Mouse (Mus musculus): ENCODE measurements around the gene Apobr. TPM values are rescaled to one million over a fixed set of nuclear protein-coding genes. Genes with fewer than 3 reads are reported as not detected.
A peak's percentile ranks its signal among the peaks of the same experiment; 100 is the strongest.

Gene Apobr
- 0.21 and 0.44 TPM in 2 replicates for polyA plus RNA-seq (2014; fragmentation: Nextera tagmentation; extraction: Ambion mirVana)

DNA sequence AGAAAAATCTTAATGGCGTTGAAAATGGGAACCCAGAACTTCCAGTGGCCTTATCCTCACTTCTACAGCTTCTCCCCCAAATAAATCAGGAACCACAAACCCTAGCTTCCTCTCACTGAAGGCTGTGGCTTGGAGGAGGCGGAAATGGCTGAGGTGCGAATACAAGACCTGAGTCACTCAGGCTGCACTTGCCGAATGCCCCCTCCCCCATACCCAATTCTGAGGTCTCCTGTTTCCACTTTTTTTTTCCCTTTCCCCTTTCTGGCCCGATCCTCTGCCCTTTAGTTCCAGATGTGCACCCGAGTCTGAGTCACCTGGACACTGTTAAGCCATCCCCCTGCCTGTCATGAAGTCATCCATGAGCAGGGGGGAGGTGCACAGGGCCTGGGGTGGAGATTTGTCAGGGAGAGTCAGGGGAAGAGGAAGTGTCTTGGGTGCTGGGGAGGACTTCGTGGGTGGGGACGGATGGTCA, at the start of gene Apobr:
TSS of gene Apobr (plus strand) at position 437 of the 472 bp plus-strand sequence.
- Histone ChIP-seq H3K4me3 (ENCODE audit: low read depth, low read length) (peak within 1 kb of the TSS; percentile 49), H3K27me3 (replicated peaks; ENCODE audit: control insufficient read depth, insufficient read depth, low read length) (no peaks in the 10 kb centered on the region; the same call in 1 of the 2 replicates), H3K9me3 (replicated peaks; ENCODE audit: control insufficient read depth, low read length) (no peaks in the 10 kb centered on the region), H3K27ac (ENCODE audit: low read depth, low read length) (no peak within 1 kb of the TSS), H3K4me1 (ENCODE audit: control insufficient read depth, insufficient read depth, low read length) (peaks cover 4% of the 10 kb centered on the region; the same call in 1 of the 2 replicates), H3K9ac (ENCODE audit: low read length) (no peak within 1 kb of the TSS), H3K4me2 (ENCODE audit: low read length) (peak within 1 kb of the TSS; percentile 79), H3K36me3 (ENCODE audit: control insufficient read depth, insufficient read depth, low read length) (no peaks in the 10 kb centered on the region)
- WGBS = 87% methylated on average over 8 of the region's 8 CpGs
- ATAC-seq (no peak), DNase-seq (ENCODE audit: low spot score) (no peak)

DNA sequence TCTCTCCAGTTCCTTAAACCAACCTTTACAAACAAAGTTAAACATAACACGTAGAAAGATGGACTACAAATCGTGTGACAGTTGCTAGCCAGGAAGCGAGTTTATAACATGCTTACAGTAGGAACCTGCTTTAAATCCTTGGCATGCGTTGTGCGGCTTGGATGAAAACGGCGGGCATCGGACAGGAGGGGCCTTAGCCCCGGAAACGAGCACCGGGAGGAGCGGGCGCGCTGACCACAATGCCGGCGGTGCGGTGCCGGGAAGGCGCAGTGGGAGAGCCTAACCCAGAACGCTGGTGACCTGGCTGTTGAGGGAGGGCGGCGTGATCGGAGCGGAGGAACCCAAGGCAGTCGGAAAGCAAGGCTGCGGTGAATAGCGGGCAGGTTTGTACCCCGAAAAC, 49.0 kb upstream of the Apobr start:
- ATAC-seq (no peak), DNase-seq (ENCODE audit: low spot score) (peak; percentile 19)
- peak overlapping the region; percentile 42 for H3K4me3 ChIP-seq (ENCODE audit: low read depth, low read length)
- no peaks in the 10 kb centered on the region; the same call in 1 of the 2 replicates for H3K27me3 ChIP-seq (replicated peaks; ENCODE audit: control insufficient read depth, insufficient read depth, low read length)
- 2% methylated on average over 28 of the region's 28 CpGs for WGBS
- no peaks in the 10 kb centered on the region for H3K9me3 ChIP-seq (replicated peaks; ENCODE audit: control insufficient read depth, low read length)
- H3K4me1 ChIP-seq (ENCODE audit: control insufficient read depth, insufficient read depth, low read length) = no peaks in the 10 kb centered on the region
- H3K27ac ChIP-seq (ENCODE audit: low read depth, low read length) = no peak overlapping the region
- peak overlapping the region; percentile 74 for H3K9ac ChIP-seq (ENCODE audit: low read length)
- H3K36me3 ChIP-seq (ENCODE audit: control insufficient read depth, insufficient read depth, low read length) = no peaks in the 10 kb centered on the region
- peak overlapping the region; percentile 83 for H3K4me2 ChIP-seq (ENCODE audit: low read length)

DNA sequence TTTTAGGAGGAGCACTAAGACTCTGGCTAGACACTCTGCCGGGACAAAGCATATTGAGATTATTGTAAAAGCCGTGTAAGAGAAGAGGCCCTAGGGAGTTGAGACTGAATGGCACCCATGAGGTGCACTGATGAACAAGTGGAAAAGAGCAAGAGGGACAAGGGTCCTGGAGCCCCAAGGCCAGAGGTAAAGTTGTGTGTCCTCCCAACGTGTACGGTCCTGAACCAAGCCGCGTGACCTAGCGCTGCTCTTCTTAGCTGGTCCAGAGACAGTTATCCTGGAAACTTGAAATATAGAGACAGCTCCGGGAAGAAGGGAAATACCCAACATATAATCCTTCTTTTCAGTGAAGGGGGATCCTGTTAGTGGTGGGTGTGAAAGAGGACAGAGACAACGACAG, 48.3 kb upstream of the Apobr start:
- Histone ChIP-seq H3K4me2 (ENCODE audit: low read length) (peak overlapping the region; percentile 83), H3K9me3 (replicated peaks; ENCODE audit: control insufficient read depth, low read length) (no peaks in the 10 kb centered on the region), H3K27ac (ENCODE audit: low read depth, low read length) (no peak overlapping the region), H3K4me1 (ENCODE audit: control insufficient read depth, insufficient read depth, low read length) (no peaks in the 10 kb centered on the region), H3K36me3 (ENCODE audit: control insufficient read depth, insufficient read depth, low read length) (no peaks in the 10 kb centered on the region), H3K9ac (ENCODE audit: low read length) (peak overlapping the region; percentile 74; the same call in 1 of the 2 replicates), H3K4me3 (ENCODE audit: low read depth, low read length) (peak overlapping the region; percentile 42), H3K27me3 (replicated peaks; ENCODE audit: control insufficient read depth, insufficient read depth, low read length) (no peaks in the 10 kb centered on the region; the same call in 1 of the 2 replicates)
- 53% methylated on average over 9 of the region's 9 CpGs for WGBS
- no peak for DNase-seq (ENCODE audit: low spot score)
- ATAC-seq = no peak

DNA sequence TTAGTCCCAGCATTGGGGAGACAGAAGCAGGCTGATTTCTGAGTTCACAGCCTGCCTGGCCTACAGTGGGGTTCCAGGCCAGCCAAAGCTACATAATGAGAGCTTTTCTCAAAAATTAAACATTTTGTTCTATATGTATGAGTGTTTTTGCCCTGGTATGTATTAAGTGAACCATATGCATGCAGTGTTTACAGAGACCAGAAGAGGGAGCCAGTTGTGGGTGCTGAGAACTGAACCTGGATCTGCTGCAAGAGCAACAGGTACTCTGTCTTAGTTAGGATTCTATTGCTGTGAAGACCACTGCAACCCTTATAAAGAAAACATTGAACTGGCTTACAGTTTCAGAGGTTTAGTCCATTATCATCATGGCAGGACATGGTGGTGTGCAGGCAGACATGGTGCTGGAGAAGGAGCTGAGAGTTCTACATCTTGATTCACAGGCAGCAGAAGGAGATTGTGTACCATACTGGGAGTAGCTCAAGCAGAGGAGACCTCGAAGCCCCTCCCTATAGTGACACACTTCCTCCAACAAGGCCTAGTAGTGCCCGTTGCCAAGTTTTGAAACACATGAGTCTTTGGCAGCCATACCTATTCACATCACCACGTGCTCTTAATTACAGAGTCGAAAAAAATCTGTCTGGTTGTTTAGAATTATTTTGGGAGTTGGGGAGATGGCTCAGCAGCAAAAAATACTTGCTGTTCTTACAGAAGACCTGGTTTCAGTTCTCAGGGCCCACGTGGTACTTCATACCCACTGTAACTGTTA, 46.7 kb upstream of the Apobr start:
- 69% methylated on average over 5 of the region's 5 CpGs for WGBS
- Histone ChIP-seq H3K4me3 (ENCODE audit: low read depth, low read length) (no peak overlapping the region), H3K4me1 (ENCODE audit: control insufficient read depth, insufficient read depth, low read length) (no peaks in the 10 kb centered on the region), H3K27me3 (replicated peaks; ENCODE audit: control insufficient read depth, insufficient read depth, low read length) (no peaks in the 10 kb centered on the region; the same call in 1 of the 2 replicates), H3K4me2 (ENCODE audit: low read length) (no peak overlapping the region), H3K9me3 (replicated peaks; ENCODE audit: control insufficient read depth, low read length) (no peaks in the 10 kb centered on the region), H3K27ac (ENCODE audit: low read depth, low read length) (no peak overlapping the region), H3K36me3 (ENCODE audit: control insufficient read depth, insufficient read depth, low read length) (no peaks in the 10 kb centered on the region), H3K9ac (ENCODE audit: low read length) (no peak overlapping the region)
- no peak for ATAC-seq
- DNase-seq (ENCODE audit: low spot score) = peak; percentile 36

DNA sequence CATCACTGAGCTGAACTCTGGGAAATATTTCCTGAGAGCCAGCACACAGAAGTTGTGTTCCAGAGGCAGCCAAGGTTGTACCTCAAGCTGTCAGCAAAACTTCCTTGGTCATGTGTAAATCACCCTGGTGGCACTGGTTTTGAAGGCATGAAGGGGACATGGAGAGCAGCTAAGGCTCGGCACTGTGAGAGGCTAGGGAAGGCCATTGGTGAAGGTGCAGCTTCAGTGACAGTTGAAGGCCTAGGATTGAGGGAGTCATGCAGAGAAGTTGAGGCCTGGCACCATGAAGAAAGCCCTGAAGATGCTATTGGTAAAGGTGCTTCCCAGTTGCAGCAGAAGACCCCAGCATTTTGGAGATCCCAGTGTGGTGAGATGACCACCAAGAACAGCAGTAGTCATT, 43.1 kb upstream of the Apobr start:
- Histone ChIP-seq H3K4me1 (ENCODE audit: control insufficient read depth, insufficient read depth, low read length) (no peaks in the 10 kb centered on the region), H3K9me3 (replicated peaks; ENCODE audit: control insufficient read depth, low read length) (no peaks in the 10 kb centered on the region), H3K4me3 (ENCODE audit: low read depth, low read length) (no peak overlapping the region), H3K36me3 (ENCODE audit: control insufficient read depth, insufficient read depth, low read length) (peaks cover 25% of the 10 kb centered on the region), H3K9ac (ENCODE audit: low read length) (no peak overlapping the region), H3K27ac (ENCODE audit: low read depth, low read length) (no peak overlapping the region), H3K27me3 (replicated peaks; ENCODE audit: control insufficient read depth, insufficient read depth, low read length) (no peaks in the 10 kb centered on the region), H3K4me2 (ENCODE audit: low read length) (no peak overlapping the region)
- no peak for ATAC-seq
- no peak for DNase-seq (ENCODE audit: low spot score)
- WGBS = 83% methylated on average over 1 of the region's 1 CpGs

DNA sequence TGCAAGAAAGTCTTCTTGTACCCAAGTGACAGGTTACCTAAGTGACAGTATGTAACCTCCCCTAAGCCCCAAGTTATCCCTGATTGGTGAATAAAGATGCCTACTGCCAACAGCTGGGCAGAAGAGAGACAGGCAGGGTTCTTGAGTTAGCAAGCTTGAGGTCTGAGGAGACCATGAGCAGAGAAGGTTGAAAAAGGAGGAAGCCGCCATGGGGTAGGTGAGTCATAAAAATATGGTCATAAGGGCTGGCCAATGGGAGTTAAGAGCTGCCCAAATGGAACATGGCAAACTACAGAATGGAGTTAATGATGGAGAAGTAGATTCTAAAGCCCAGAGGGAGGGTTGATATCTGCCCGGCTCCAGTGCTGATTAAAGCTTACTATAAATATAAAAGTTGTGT, 39.1 kb upstream of the Apobr start:
- H3K9me3 ChIP-seq (replicated peaks; ENCODE audit: control insufficient read depth, low read length) = no peaks in the 10 kb centered on the region
- no peaks in the 10 kb centered on the region for H3K4me1 ChIP-seq (ENCODE audit: control insufficient read depth, insufficient read depth, low read length)
- no peak for ATAC-seq
- H3K27me3 ChIP-seq (replicated peaks; ENCODE audit: control insufficient read depth, insufficient read depth, low read length) = no peaks in the 10 kb centered on the region
- no peak overlapping the region for H3K4me2 ChIP-seq (ENCODE audit: low read length)
- H3K9ac ChIP-seq (ENCODE audit: low read length) = no peak overlapping the region
- no peak overlapping the region for H3K4me3 ChIP-seq (ENCODE audit: low read depth, low read length)
- H3K27ac ChIP-seq (ENCODE audit: low read depth, low read length) = no peak overlapping the region
- 95% methylated on average over 2 of the region's 2 CpGs for WGBS
- DNase-seq (ENCODE audit: low spot score) = no peak
- peaks cover 65% of the 10 kb centered on the region for H3K36me3 ChIP-seq (ENCODE audit: control insufficient read depth, insufficient read depth, low read length)

DNA sequence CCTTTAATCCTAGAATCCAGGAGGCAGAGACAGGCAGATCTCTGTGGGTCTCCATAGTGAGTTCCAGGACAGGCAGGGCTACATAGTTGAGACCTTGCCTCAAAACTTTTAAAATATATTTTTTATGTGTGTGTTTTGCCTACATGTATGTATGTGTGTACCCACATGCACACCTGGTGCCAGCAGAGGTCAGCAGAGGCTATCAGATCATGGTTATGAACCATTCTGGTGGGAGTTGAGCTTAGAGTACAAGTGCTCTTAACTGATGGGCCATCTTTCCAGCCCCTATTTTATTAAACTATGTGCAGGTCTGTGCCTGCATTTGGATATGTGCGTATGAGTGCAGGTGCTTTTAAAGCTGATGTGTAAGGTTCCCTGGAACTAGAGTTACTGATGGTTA, 29.9 kb upstream of the Apobr start:
- Histone ChIP-seq H3K4me3 (ENCODE audit: low read depth, low read length) (no peak overlapping the region), H3K27ac (ENCODE audit: low read depth, low read length) (no peak overlapping the region), H3K36me3 (ENCODE audit: control insufficient read depth, insufficient read depth, low read length) (peaks cover 95% of the 10 kb centered on the region), H3K9ac (ENCODE audit: low read length) (no peak overlapping the region), H3K9me3 (replicated peaks; ENCODE audit: control insufficient read depth, low read length) (no peaks in the 10 kb centered on the region), H3K4me1 (ENCODE audit: control insufficient read depth, insufficient read depth, low read length) (no peaks in the 10 kb centered on the region), H3K27me3 (replicated peaks; ENCODE audit: control insufficient read depth, insufficient read depth, low read length) (no peaks in the 10 kb centered on the region), H3K4me2 (ENCODE audit: low read length) (no peak overlapping the region)
- DNase-seq (ENCODE audit: low spot score) (no peak), ATAC-seq (no peak)
- WGBS = 95% methylated on average over 1 of the region's 1 CpGs

DNA sequence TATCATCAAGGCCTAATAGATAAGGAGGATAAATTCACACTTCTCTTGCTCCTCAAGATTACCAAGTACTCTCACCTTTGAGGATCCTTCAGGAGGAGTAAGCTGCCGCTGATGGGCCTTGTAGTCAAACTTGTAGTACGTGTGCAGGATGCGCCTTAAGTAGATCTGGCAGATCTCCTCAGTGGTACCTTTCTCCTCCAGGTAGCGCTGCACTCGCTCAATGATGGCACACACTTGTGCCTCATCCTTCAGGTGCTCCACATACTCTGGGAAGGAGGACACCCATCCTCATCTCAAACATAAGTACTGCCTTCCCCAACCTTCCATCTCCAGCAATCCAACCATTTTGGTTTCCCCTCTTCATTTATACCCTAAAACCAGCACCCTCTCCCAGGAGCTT, 28.1 kb upstream of the Apobr start:
- no peak overlapping the region for H3K4me3 ChIP-seq (ENCODE audit: low read depth, low read length)
- H3K36me3 ChIP-seq (ENCODE audit: control insufficient read depth, insufficient read depth, low read length) = peaks cover 92% of the 10 kb centered on the region
- no peak for ATAC-seq
- H3K27me3 ChIP-seq (replicated peaks; ENCODE audit: control insufficient read depth, insufficient read depth, low read length) = no peaks in the 10 kb centered on the region
- no peaks in the 10 kb centered on the region for H3K9me3 ChIP-seq (replicated peaks; ENCODE audit: control insufficient read depth, low read length)
- H3K9ac ChIP-seq (ENCODE audit: low read length) = no peak overlapping the region
- no peak overlapping the region for H3K4me2 ChIP-seq (ENCODE audit: low read length)
- no peaks in the 10 kb centered on the region for H3K4me1 ChIP-seq (ENCODE audit: control insufficient read depth, insufficient read depth, low read length)
- 97% methylated on average over 5 of the region's 5 CpGs for WGBS
- no peak overlapping the region for H3K27ac ChIP-seq (ENCODE audit: low read depth, low read length)
- DNase-seq (ENCODE audit: low spot score) = no peak

DNA sequence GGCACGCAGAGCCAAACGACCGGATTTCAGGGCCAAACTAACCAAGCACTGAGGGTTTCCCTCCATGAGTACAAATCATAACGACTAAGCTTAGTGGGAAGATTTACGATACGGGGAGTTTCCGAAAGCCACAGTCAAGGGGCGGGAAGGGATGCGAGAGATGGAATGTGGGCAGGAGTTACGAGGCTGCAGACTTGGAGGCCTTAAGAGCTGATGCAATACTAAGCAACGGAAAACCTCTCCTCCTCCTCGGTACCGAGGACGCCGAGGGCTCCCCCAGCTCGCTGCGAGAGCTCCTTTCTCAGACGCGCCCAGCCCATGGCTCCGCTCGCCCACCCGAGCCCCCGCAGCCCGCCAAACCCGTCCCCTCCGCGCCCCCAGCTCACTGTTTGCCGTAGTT, 19.0 kb upstream of the Apobr start:
- no peak for DNase-seq (ENCODE audit: low spot score)
- H3K4me1 ChIP-seq (ENCODE audit: control insufficient read depth, insufficient read depth, low read length) = peaks cover 5% of the 10 kb centered on the region; the same call in 1 of the 2 replicates
- ATAC-seq = no peak

More for the DNA sequence above, 19.0 kb upstream of the Apobr start:
- peak overlapping the region; percentile 84 for H3K9ac ChIP-seq (ENCODE audit: low read length)
- peaks cover 40% of the 10 kb centered on the region for H3K36me3 ChIP-seq (ENCODE audit: control insufficient read depth, insufficient read depth, low read length)
- peak overlapping the region; percentile 45; the same call in 1 of the 2 replicates for H3K27ac ChIP-seq (ENCODE audit: low read depth, low read length)
- peak overlapping the region; percentile 93 for H3K4me3 ChIP-seq (ENCODE audit: low read depth, low read length)
- no peaks in the 10 kb centered on the region for H3K9me3 ChIP-seq (replicated peaks; ENCODE audit: control insufficient read depth, low read length)
- H3K4me2 ChIP-seq (ENCODE audit: low read length) = peak overlapping the region; percentile 85
- under 1% methylated on average over 27 of the region's 28 CpGs for WGBS
- no peaks in the 10 kb centered on the region for H3K27me3 ChIP-seq (replicated peaks; ENCODE audit: control insufficient read depth, insufficient read depth, low read length)

Data from forebrain, embryonic 14.5 days (tissue).